Mouse (Mus musculus) limb, embryonic 14.5 days (tissue): ENCODE results near the gene Ing4. TPM values are rescaled to one million over a fixed set of nuclear protein-coding genes. Genes with fewer than 3 reads are reported as not detected.

Experiments used
- ATAC-seq: fragments of 200-750 bp; cut with Nextera tagmentation; 2 replicates; pipeline ENCODE4 v1.8.0; 2017; ENCODE audit warnings: low read depth, moderate number of reproducible peaks, moderate TSS enrichment; ENCODE audit not compliant: low FRiP score
- DNase-seq: peaks from one replicate; pipeline ENCODE4 v3.0.0-alpha.2; 2015; ENCODE audit warnings: low spot score
- H3K27ac ChIP-seq: fragments of 300-500 bp; sonication (generic); replicated peaks from 2 replicates; pipeline ENCODE4 v1.5.1; 2014; ENCODE audit warnings: low read depth, mild to moderate bottlenecking, low read length, moderate library complexity, mixed read lengths
- H3K27me3 ChIP-seq: fragments of 300-500 bp; sonication (generic); 2 replicates; pipeline ENCODE4 v1.6.1; 2014; ENCODE audit warnings: low read length, mixed read lengths; ENCODE audit not compliant: control insufficient read depth, insufficient read depth
- H3K36me3 ChIP-seq: fragments of 300-500 bp; sonication (generic); 2 replicates; pipeline ENCODE4 v1.6.1; 2014; ENCODE audit warnings: mild to moderate bottlenecking, low read length, moderate library complexity, mixed read lengths; ENCODE audit not compliant: control insufficient read depth, insufficient read depth
- H3K4me1 ChIP-seq: fragments of 300-500 bp; sonication (generic); 2 replicates; pipeline ENCODE4 v1.6.1; 2014; ENCODE audit warnings: antibody characterized with exemption, low read length, mixed read lengths; ENCODE audit not compliant: control insufficient read depth, insufficient read depth
- H3K4me2 ChIP-seq: fragments of 300-500 bp; sonication (generic); replicated peaks from 2 replicates; pipeline ENCODE4 v1.6.1; 2014; ENCODE audit warnings: low read depth, mild to moderate bottlenecking, low read length, moderate library complexity; ENCODE audit not compliant: severe bottlenecking
- H3K4me3 ChIP-seq: fragments of 300-500 bp; sonication (generic); replicated peaks from 2 replicates; pipeline ENCODE4 v1.5.1; 2014; ENCODE audit warnings: low read length
- H3K9ac ChIP-seq: fragments of 300-500 bp; sonication (generic); 2 replicates; pipeline ENCODE4 v1.6.1; 2014; ENCODE audit warnings: mild to moderate bottlenecking, low read depth, low read length, moderate library complexity; ENCODE audit not compliant: severe bottlenecking
- H3K9me3 ChIP-seq: fragments of 300-500 bp; sonication (generic); 2 replicates; pipeline ENCODE4 v1.6.1; 2016; ENCODE audit warnings: low read length; ENCODE audit not compliant: control insufficient read depth
- POLR2A ChIP-seq: fragments of 200-500 bp; IDR thresholded peaks from 2 replicates; pipeline ENCODE4 v1.8.0; 2012; ENCODE audit warnings: inconsistent platforms, mild to moderate bottlenecking, moderate library complexity, borderline replicate concordance; ENCODE audit not compliant: insufficient read depth, insufficient read length; ENCODE audit errors: extremely low read depth
- WGBS: fragments of 180-500 bp; shearing (Covaris S2); extraction: QIAGEN DNeasy Blood & Tissue Kit; methylation state at CpG from one replicate; pipeline ENCODE4 v1.1.7; 2014; 5-methylcytosine and 5-hydroxymethylcytosine counted together
- polyA plus RNA-seq, 2 experiments: library from polyadenylated mRNA; depleted of rRNA in 1 of 2; stranded (reverse) in 1 of 2; unstranded in 1 of 2; fragments of >200 nt; fragmentation: Nextera tagmentation in 1 of 2; extraction: Ambion mirVana in 1 of 2; gene quantifications; 2 replicates each; pipeline versions ENCODE4 v1.2.1 to v1.2.3; 2012 to 2014

Ing4 gene
- polyA plus RNA-seq, 2 experiments, result 122 to 143 TPM

DNA sequence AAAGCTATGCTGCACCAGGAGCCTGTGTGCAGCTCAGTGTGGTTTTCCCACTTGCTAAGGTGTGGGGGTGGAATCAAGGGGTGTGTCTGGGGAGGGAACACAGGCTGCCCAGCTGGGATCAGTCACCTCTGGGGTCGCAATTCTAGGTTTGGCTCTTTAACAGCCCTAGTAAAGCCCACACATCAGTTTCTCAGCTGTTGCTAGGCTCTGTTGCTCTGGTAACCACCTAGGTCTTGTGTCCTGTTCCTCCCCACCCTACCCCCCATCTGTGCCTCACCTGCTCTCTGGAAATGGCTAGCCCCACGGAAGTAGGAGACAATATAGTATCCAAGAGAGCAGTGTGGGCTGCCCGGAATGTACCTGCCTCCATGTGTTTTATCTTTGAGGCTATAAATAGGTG, 35.9 kb upstream of the Ing4 start:
- WGBS, result 38% methylated on average over 3 of the region's 3 CpGs
- H3K27me3 ChIP-seq, result peaks cover 13% of the 10 kb centered on the region

DNA sequence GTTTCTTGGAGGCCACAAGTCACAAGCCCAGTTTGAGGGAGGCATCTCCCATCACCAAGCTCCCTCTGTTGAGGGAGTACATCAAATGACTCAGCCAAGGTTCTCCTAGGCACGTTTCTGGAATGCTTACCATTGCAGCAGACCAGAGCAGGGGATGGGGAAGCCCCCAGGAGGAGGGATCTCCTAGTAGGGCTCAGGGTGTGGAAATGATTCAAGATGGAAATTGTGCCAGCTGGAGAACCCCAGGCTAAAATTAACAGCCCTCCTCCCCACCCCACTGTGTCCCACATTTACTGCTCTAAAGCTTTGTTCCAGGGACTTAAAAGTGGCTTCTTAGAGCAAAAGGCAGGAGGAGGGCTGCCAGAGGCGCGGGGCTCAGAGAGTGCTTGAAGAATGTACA, 34.5 kb upstream of the Ing4 start:
- Histone ChIP-seq H3K27me3 (no peaks in the 10 kb centered on the region; the same call in 1 of the 2 replicates), H3K4me3 (no peak overlapping the region), H3K36me3 (no peaks in the 10 kb centered on the region), H3K27ac (no peak overlapping the region), H3K4me2 (no peak overlapping the region), H3K9ac (no peak overlapping the region), H3K4me1 (peaks cover 3% of the 10 kb centered on the region), H3K9me3 (no peaks in the 10 kb centered on the region)
- ATAC-seq, result no peak
- WGBS, result 35% methylated on average over 3 of the region's 3 CpGs
- DNase-seq, result no peak
- TF ChIP-seq POLR2A, result no peak

More for the DNA sequence above, 35.9 kb upstream of the Ing4 start:
- DNase-seq, result no peak
- Histone ChIP-seq H3K27ac (no peak overlapping the region), H3K4me1 (peaks cover 3% of the 10 kb centered on the region; the same call in 1 of the 2 replicates), H3K9ac (no peak overlapping the region), H3K9me3 (no peaks in the 10 kb centered on the region), H3K36me3 (no peaks in the 10 kb centered on the region), H3K4me2 (no peak overlapping the region), H3K4me3 (no peak overlapping the region)
- TF ChIP-seq POLR2A, result no peak
- ATAC-seq, result no peak

- Histone ChIP-seq H3K4me1 (peaks cover 11% of the 10 kb centered on the region), H3K9me3 (no peaks in the 10 kb centered on the region), H3K9ac (peak overlapping the region; percentile 65), H3K27ac (peak overlapping the region; percentile 82), H3K36me3 (peaks cover 23% of the 10 kb centered on the region), H3K27me3 (no peaks in the 10 kb centered on the region), H3K4me2 (peak overlapping the region; percentile 72), H3K4me3 (peak overlapping the region; percentile 80)
- WGBS, result 43% methylated on average over 13 of the region's 13 CpGs
- no peak for TF ChIP-seq POLR2A
- ATAC-seq, result no peak
- no peak for DNase-seq
Observed at GRCm38 (mm10) chr6:125008060-125008459, 31.5 kb upstream of the Ing4 start.

- peak overlapping the region; percentile 98 for H3K27ac ChIP-seq
- peak overlapping the region; percentile 80 for H3K4me3 ChIP-seq
- H3K4me2 ChIP-seq, result peak overlapping the region; percentile 72
- no peaks in the 10 kb centered on the region for H3K27me3 ChIP-seq
- H3K9me3 ChIP-seq, result no peaks in the 10 kb centered on the region
- under 1% methylated on average over 33 of the region's 34 CpGs for WGBS
- TF ChIP-seq POLR2A, result peak; percentile 70; the same call in 1 of the 2 replicates
- DNase-seq (peak; percentile 98), ATAC-seq (peak; percentile 95)
- peaks cover 11% of the 10 kb centered on the region for H3K4me1 ChIP-seq
- peaks cover 26% of the 10 kb centered on the region for H3K36me3 ChIP-seq
- peak overlapping the region; percentile 93 for H3K9ac ChIP-seq
Observed at GRCm38 (mm10) chr6:125008586-125009128, 30.9 kb upstream of the Ing4 start.

GRCm38 (mm10) chr6:125009129-125009180, 30.6 kb upstream of the Ing4 start, which contains the start of gene Zfp384:
Gene Zfp384, plus strand, starts transcription at chr6:125009145.
- no peaks in the 10 kb centered on the region for H3K9me3 ChIP-seq
- peak within 1 kb of the TSS; percentile 93 for H3K9ac ChIP-seq
- WGBS, result 0% methylated on average over 3 of the region's 3 CpGs
- H3K36me3 ChIP-seq, result peaks cover 29% of the 10 kb centered on the region
- peak within 1 kb of the TSS; percentile 72 for H3K4me2 ChIP-seq
- peak within 1 kb of the TSS; percentile 98 for H3K27ac ChIP-seq
- H3K4me3 ChIP-seq, result peak within 1 kb of the TSS; percentile 80
- TF ChIP-seq POLR2A, result no peak
- DNase-seq (no peak), ATAC-seq (no peak)
- H3K4me1 ChIP-seq, result peaks cover 11% of the 10 kb centered on the region
- no peaks in the 10 kb centered on the region for H3K27me3 ChIP-seq
